Comparison of ENCODE assay signal across 11 mouse cellular contexts in the genomic region with DNA sequence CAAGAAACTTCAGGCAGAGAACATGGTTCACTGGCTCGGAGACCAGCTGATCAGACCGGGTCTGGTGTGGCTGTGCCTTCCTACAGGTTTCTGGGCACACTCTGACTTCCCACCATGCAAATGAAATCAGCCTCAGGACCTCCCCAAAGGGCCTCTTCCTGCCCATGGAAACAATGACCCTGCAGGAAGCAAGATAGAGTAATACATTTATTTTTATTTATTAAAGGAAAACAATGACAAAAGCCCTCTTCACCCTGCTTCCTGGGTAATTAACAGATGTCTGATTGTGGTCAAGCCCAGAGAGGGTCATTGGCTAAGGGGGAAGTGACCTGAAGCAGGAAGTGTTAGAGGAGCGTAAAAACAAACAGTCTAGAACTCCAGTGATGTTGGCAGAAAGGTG. TPM values are rescaled to one million over a fixed set of nuclear protein-coding genes. Genes with fewer than 3 reads are reported as not detected.
A peak's percentile ranks its signal among the peaks of the same experiment; 100 is the strongest.
DNase-seq lines count a peak whose midpoint lies in the region; ATAC-seq and TF ChIP-seq lines count a peak whose summit lies in the region.
"Had no signal": no experiment of that assay in that cellular context is flagged by ENCODE, and none has a peak within 500 bp of the region (broad histone marks: within the 10 kb centered on the region; RNA-seq: fewer than 3 reads in every experiment).

No protein-coding gene starts in this region.

- ATAC-seq in heart, embryonic 15.5 days (replicated peaks; ENCODE audit: insufficient number of reproducible peaks, insufficient read depth, low FRiP score, low read depth) = peak; percentile 77; the same call in 1 of the 2 replicates
- 0 out of 2 replicates have a peak, but pooled peaks have one; percentile 37 for ATAC-seq in liver, embryonic 12.5 days
- ATAC-seq in stomach, embryonic 14.5 days (ENCODE audit: insufficient number of reproducible peaks, insufficient read depth, low FRiP score, low read depth) = peak; percentile 10; the same call in 1 of the 2 replicates
- no peak for ATAC-seq in hindbrain, embryonic 14.5 days (ENCODE audit: low FRiP score)
- ATAC-seq in inflammation-experienced regulatory T-cells, adult 6 months = no peak

- no peaks in the 10 kb centered on the region for H3K4me1 ChIP-seq in kidney, adult 2 months (ENCODE audit: control insufficient read depth, insufficient read depth, low read length)
- H3K4me1 ChIP-seq in heart, embryonic 15.5 days (replicated peaks) = no peaks in the 10 kb centered on the region
- H3K4me1 ChIP-seq in liver, embryonic 12.5 days = no peaks in the 10 kb centered on the region
- H3K4me1 ChIP-seq in stomach, embryonic 14.5 days (ENCODE audit: control insufficient read depth, insufficient read depth, low read length) = no peaks in the 10 kb centered on the region
- H3K4me1 ChIP-seq in hindbrain, embryonic 14.5 days (replicated peaks; ENCODE audit: control insufficient read depth, insufficient read depth, low read length) = no peaks in the 10 kb centered on the region
- H3K4me1 ChIP-seq: neural tube, embryonic 13.5 days had no signal

- WGBS in kidney, adult 2 months = 27% methylated on average over 3 of the region's 3 CpGs
- 57% methylated on average over 3 of the region's 3 CpGs for WGBS in heart, embryonic 15.5 days
- WGBS in liver, embryonic 12.5 days (ENCODE audit: insufficient replicate concordance) = 24% methylated on average over 3 of the region's 3 CpGs
- 66% methylated on average over 3 of the region's 3 CpGs for WGBS in stomach, embryonic 14.5 days
- WGBS in hindbrain, embryonic 14.5 days = 75% methylated on average over 3 of the region's 3 CpGs

- no peak overlapping the region for H3K4me2 ChIP-seq in heart, embryonic 15.5 days
- H3K4me2 ChIP-seq in liver, embryonic 12.5 days = no peak overlapping the region
- no peak overlapping the region for H3K4me2 ChIP-seq in stomach, embryonic 14.5 days (replicated peaks; ENCODE audit: low read depth, low read length)
- H3K4me2 ChIP-seq in hindbrain, embryonic 14.5 days (replicated peaks) = no peak overlapping the region
- H3K4me2 ChIP-seq: neural tube, embryonic 13.5 days had no signal

- DNase-seq in kidney, adult 2 months = peak; percentile 59
- DNase-seq in kidney, adult 11 months = no peak
- no peak for DNase-seq in hindbrain, embryonic 14.5 days (ENCODE audit: low spot score)
- DNase-seq: right cerebral cortex, postnatal 4 days; thymus, postnatal 4 days had no signal

- TF ChIP-seq CTCF in kidney, adult 2 months (conservative IDR thresholded peaks at IDR 0.05; ENCODE audit: insufficient read depth, insufficient read length, low read depth, low read length) = no peak

- no peak overlapping the region for H3K9ac ChIP-seq in heart, embryonic 15.5 days
- H3K9ac ChIP-seq in liver, embryonic 12.5 days = no peak overlapping the region
- no peak overlapping the region for H3K9ac ChIP-seq in stomach, embryonic 14.5 days (replicated peaks; ENCODE audit: low read depth, low read length)
- no peak overlapping the region for H3K9ac ChIP-seq in hindbrain, embryonic 14.5 days
- H3K9ac ChIP-seq: neural tube, embryonic 13.5 days had no signal

- peaks cover 2% of the 10 kb centered on the region; the same call in 1 of the 2 replicates for H3K36me3 ChIP-seq in kidney, adult 2 months (ENCODE audit: control insufficient read depth, insufficient read depth, low read length)
- no peaks in the 10 kb centered on the region for H3K36me3 ChIP-seq in heart, embryonic 15.5 days
- H3K36me3 ChIP-seq in liver, embryonic 12.5 days = no peaks in the 10 kb centered on the region
- no peaks in the 10 kb centered on the region for H3K36me3 ChIP-seq in stomach, embryonic 14.5 days (ENCODE audit: control insufficient read depth, insufficient read depth, low read length)
- H3K36me3 ChIP-seq in hindbrain, embryonic 14.5 days (replicated peaks; ENCODE audit: control insufficient read depth, insufficient read depth) = no peaks in the 10 kb centered on the region
- H3K36me3 ChIP-seq: neural tube, embryonic 13.5 days had no signal

- H3K27me3 ChIP-seq in kidney, adult 2 months (replicated peaks; ENCODE audit: control insufficient read depth, insufficient read depth, low read length) = no peaks in the 10 kb centered on the region
- H3K27me3 ChIP-seq in heart, embryonic 15.5 days = no peaks in the 10 kb centered on the region
- H3K27me3 ChIP-seq in liver, embryonic 12.5 days (replicated peaks) = no peaks in the 10 kb centered on the region
- no peaks in the 10 kb centered on the region for H3K27me3 ChIP-seq in stomach, embryonic 14.5 days (ENCODE audit: control insufficient read depth, insufficient read depth, low read length)
- H3K27me3 ChIP-seq in hindbrain, embryonic 14.5 days (ENCODE audit: control insufficient read depth, insufficient read depth, low read length) = no peaks in the 10 kb centered on the region
- H3K27me3 ChIP-seq: neural tube, embryonic 13.5 days had no signal

- TF ChIP-seq POLR2A in kidney, adult 2 months (IDR thresholded peaks at IDR 0.05; ENCODE audit: low read depth, low read length) = no peak

- H3K9me3 ChIP-seq in heart, embryonic 15.5 days (replicated peaks) = no peaks in the 10 kb centered on the region
- H3K9me3 ChIP-seq in liver, embryonic 12.5 days (replicated peaks) = no peaks in the 10 kb centered on the region
- no peaks in the 10 kb centered on the region for H3K9me3 ChIP-seq in stomach, embryonic 14.5 days (ENCODE audit: control insufficient read depth, low read depth, low read length)
- no peaks in the 10 kb centered on the region for H3K9me3 ChIP-seq in hindbrain, embryonic 14.5 days (ENCODE audit: control insufficient read depth, low read length)
- H3K9me3 ChIP-seq: neural tube, embryonic 13.5 days had no signal

- H3K27ac ChIP-seq in kidney, adult 2 months (ENCODE audit: insufficient read depth, low read depth, low read length) = 0 out of 2 replicates have a peak overlapping the region, but pooled peaks have one; percentile 12
- H3K27ac ChIP-seq in heart, embryonic 15.5 days = peak overlapping the region; percentile 61
- H3K27ac ChIP-seq in liver, embryonic 12.5 days = no peak overlapping the region
- no peak overlapping the region for H3K27ac ChIP-seq in stomach, embryonic 14.5 days (ENCODE audit: low read length)
- H3K27ac ChIP-seq in hindbrain, embryonic 14.5 days = no peak overlapping the region
- H3K27ac ChIP-seq: macrophage; neural tube, embryonic 13.5 days had no signal

- no peak overlapping the region for H3K4me3 ChIP-seq in kidney, adult 2 months (ENCODE audit: insufficient read depth, low read depth, low read length)
- no peak overlapping the region for H3K4me3 ChIP-seq in heart, embryonic 15.5 days
- H3K4me3 ChIP-seq in liver, embryonic 12.5 days = no peak overlapping the region
- no peak overlapping the region for H3K4me3 ChIP-seq in stomach, embryonic 14.5 days (ENCODE audit: low read depth, low read length)
- no peak overlapping the region for H3K4me3 ChIP-seq in hindbrain, embryonic 14.5 days (replicated peaks; ENCODE audit: low read length)
- H3K4me3 ChIP-seq: neural tube, embryonic 13.5 days had no signal

RNA-seq across cellular contexts. Expression of gene Eva1a, which starts 43.4 kb away (rescaled TPM):
- polyA plus RNA-seq in kidney, adult 2 months (2012; rRNA removed) = 34.3 and 39.2 TPM in 2 replicates
- 5.2 and 8.1 TPM in 2 replicates for polyA plus RNA-seq in heart, embryonic 15.5 days (2015; fragmentation: Nextera tagmentation; extraction: Ambion mirVana)
- 3.5 and 3.8 TPM in 2 replicates for polyA plus RNA-seq in liver, embryonic 12.5 days (2016; fragmentation: Nextera tagmentation; extraction: Ambion mirVana)
- polyA plus RNA-seq in stomach, embryonic 14.5 days (2014; fragmentation: Nextera tagmentation; extraction: Ambion mirVana) = 25.2 and 26.1 TPM in 2 replicates
- 0.64 and 0.80 TPM in 2 replicates for polyA plus RNA-seq in hindbrain, embryonic 14.5 days (2014; fragmentation: Nextera tagmentation; extraction: Ambion mirVana)
- polyA plus RNA-seq in inflammation-experienced regulatory T-cells, adult 6 months (2017; shearing (Covaris generic)) = not detected
- polyA plus RNA-seq: macrophage had no signal

Comparison
In these comparisons a context has a peak if more than half of its experiments do, and no peak if none do; other contexts are left out.
1. H3K27ac ChIP-seq: peak in kidney, adult 2 months (single experiment) and heart, embryonic 15.5 days (single experiment); none in liver, embryonic 12.5 days (single experiment), stomach, embryonic 14.5 days (single experiment) and hindbrain, embryonic 14.5 days (single experiment).
2. ATAC-seq: peak in heart, embryonic 15.5 days (single experiment), liver, embryonic 12.5 days (single experiment) and stomach, embryonic 14.5 days (single experiment); none in hindbrain, embryonic 14.5 days (single experiment) and inflammation-experienced regulatory T-cells, adult 6 months (single experiment).